Mouse (Mus musculus) ES-E14 (cell line): Measurements from ENCODE around the gene Cyp2w1.

ENCODE experiments used
- CHD2 ChIP-seq: IDR thresholded peaks from 2 replicates; pipeline ENCODE4 v1.6.1; 2014; ENCODE audit warnings: mild to moderate bottlenecking, low read depth, low read length, inconsistent platforms
- MAFK ChIP-seq: IDR thresholded peaks from 2 replicates; pipeline ENCODE4 v1.6.1; 2014; ENCODE audit warnings: mild to moderate bottlenecking, low read depth, low read length, inconsistent platforms; ENCODE audit not compliant: insufficient read depth
- ZC3H11A ChIP-seq: IDR thresholded peaks from 2 replicates; pipeline ENCODE4 v1.6.1; 2012; ENCODE audit warnings: low read depth, mild to moderate bottlenecking, inconsistent platforms, low read length, borderline replicate concordance

GRCm38 (mm10) chr5:139371631-139372401 is 19.4 kb downstream of the Cyp2w1 start:
- TF ChIP-seq ZC3H11A (no peak), CHD2 (no peak), MAFK (no peak)
